Mouse (Mus musculus): ENCODE data around the gene Syndig1.
A peak's percentile ranks its signal among the peaks of the same experiment; 100 is the strongest.

Gene Syndig1

DNA sequence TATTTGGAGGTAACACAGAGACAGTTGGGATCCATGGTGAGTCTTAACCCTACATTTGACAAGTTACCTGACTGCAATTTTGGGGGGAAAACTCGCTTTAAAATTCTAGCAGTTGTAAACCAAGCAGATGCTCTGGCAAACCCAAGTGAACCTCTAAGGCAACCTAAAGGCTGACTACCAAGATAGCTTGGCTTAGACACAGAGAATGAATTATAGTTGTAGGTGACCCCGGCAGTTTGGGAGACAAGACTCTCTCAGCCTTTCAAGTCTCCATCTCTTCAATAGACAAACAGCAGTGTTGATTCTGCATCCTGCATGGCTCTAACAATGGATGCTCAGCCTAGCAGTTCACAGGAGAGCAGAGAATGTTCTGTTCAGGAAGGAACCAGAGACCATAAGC, at the start of gene Syndig1:
Gene Syndig1, plus strand, starts transcription at position 301 of the 400 bp plus-strand sequence.
- no peak for DNase-seq

DNA sequence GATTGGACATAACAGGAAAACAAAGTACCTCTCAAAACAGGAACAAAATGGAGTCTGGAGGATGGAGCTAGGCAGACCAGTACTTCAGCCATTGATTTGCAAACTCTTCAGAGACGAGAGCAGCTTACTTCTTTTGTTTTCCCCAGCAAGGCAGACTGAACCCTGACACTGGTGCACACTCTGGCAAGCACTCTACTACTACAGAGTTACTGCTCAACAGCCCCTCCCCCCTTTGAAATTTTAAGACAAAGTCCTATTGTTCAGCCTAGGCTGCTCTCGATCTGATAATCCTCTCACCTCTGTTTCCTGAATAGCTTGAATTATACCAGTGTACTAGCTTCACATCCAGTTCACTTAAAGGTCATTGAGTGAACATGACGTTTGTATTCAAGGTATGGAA, 30.4 kb upstream of the Syndig1 start:
- DNase-seq, result no peak

DNA sequence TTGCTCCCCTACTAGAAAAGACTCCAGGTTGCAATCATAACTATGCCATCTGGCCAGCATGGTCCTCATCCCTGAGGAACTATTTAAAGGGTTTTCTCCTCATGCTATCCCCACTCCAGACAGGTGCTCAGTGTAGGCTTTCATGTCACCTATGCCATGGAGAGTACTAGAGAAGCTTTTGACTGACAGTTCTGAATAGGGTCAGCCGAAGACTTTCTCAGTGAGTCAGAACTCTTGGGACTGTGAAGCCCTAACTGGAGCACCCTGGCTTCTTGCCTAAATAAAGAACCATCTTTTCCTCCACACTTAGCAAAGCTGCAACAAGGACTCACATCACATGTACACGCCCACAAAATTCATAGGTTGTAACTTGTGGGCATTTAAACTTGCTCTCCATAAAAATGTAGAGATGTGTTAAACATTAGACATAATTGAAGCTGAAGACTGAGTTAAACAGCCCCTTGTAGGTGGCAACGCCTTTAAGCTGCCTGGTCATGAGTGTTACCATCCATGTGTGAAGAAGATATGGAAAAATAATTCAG, 24.3 kb upstream of the Syndig1 start:
- DNase-seq, result no peak

DNA sequence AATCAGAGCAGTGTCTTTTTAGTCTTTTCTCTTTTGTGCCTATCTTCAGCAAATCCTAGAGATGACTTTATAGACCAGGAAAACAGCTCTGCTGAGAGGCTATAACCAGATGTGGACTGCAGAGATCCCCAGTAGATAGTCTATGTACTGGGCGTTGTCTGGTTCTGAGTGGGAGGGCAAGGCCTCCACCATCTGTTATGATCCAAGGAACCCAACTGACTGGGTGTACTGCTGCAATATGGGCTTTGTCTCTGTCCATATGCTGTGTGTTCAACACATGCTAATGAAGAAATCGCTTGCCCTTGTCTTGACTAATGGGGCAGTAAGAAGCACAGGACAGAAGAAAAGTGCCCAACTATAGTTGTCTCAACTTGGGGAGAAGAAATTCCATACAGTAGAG, 23.8 kb upstream of the Syndig1 start:
- no peak for DNase-seq

DNA sequence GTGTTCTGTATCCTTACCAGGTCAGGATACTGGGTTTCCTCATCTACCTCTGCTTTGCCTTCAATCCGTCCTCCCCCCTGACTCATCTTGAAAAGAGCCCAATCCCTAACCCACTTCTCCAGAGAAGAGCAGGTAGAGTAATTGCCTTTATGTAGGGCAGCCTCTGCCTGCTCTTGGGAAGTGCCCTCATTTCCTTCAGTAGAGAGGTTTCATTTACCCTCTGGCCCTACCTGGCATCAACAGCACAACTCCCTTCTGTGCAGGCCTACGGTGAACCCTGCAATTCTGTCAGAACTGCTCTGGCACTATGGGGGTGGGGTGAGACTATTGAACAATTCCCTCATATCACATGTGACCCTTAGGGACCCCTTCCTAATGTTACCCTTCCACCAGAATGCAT, 16.1 kb upstream of the Syndig1 start:
- DNase-seq, result peak in 1 of 2 experiments; percentile 14

DNA sequence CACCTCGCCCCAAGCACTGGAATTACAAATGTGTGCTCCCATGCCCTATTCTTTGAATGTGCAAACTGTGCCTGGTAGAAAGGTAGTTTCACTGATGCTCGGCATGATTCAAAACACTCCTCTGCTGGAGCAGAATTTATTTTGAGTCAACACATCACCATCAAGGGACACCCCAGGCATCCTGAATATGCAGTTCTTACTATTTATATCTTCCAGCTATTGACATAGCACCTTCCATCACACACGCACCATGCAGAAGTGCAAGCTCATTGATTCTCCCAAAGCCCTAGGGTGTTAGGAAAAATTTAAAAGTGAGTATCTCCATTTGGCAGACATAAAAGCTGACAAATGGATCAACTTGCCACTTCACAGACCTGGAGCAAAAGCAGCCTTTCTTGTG, 10.6 kb upstream of the Syndig1 start:
- no peak for DNase-seq

DNA sequence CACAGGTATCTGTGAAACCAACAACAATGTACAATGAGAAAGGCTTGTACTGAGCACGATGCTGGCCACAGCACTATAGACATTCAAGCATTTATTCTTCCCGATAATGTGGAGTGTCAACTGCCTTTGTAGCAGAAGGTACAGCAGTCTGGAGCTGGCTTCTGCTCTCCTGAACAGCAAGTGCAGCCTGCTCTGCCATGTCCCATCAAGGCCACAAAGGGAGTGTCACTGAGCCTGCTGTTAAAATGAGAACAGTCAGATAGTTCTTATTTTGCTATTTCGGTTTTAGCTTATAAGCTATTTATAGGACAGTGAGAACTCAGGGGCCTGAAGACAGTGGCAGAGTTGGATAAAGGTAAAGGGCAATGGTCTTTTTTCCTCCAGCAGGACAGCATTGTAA, 9.3 kb upstream of the Syndig1 start:
- DNase-seq, result no peak

DNA sequence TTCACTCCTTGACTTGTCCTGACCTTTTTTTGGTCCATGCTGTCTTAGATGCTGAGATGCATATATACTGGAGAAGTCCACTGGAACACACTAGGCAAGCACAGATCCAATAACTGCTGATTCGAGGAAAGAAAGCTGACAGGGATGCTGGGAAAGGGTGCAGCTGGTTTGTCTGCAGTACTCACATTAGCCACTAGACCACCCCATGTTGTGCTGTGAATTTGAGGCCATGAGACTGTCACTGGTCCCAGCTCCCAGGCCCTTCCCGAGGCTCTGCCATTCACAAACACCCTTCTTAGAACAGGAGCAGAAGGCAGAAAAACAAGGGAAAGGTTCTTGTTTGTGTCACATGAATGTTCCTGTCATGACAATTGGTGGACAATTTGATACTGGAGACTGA, 8.8 kb upstream of the Syndig1 start:
- no peak for DNase-seq

DNA sequence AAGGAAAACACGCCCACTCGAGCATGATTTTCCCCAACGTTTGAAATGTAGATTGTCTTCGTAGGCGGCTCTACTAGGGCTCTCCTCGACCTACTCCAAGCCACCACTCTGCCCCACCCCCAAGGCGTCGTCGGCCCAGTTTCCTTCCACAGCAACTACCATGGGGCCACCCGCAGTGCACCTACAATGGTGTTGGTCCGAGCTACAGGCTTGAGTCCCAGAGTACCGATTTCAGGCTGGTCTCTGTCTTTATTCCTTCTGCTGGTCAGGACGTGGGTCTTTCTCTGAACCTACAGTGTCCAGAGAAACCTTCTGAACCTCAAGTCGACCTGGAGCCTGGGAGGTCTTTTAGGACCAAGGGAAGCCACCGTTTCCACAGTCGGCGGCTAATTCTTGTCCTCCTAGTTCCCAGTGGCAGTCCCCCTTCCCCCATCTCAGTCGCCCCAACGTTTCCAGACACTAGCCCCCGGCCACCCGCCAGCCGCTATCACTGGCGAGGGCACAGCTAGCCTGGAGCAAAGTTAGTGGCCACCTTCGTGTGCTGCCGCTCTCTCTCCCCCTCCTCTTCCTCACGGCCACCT, 1.0 kb downstream of the Syndig1 start:
- DNase-seq, result peak; percentile 57 to 74

DNA sequence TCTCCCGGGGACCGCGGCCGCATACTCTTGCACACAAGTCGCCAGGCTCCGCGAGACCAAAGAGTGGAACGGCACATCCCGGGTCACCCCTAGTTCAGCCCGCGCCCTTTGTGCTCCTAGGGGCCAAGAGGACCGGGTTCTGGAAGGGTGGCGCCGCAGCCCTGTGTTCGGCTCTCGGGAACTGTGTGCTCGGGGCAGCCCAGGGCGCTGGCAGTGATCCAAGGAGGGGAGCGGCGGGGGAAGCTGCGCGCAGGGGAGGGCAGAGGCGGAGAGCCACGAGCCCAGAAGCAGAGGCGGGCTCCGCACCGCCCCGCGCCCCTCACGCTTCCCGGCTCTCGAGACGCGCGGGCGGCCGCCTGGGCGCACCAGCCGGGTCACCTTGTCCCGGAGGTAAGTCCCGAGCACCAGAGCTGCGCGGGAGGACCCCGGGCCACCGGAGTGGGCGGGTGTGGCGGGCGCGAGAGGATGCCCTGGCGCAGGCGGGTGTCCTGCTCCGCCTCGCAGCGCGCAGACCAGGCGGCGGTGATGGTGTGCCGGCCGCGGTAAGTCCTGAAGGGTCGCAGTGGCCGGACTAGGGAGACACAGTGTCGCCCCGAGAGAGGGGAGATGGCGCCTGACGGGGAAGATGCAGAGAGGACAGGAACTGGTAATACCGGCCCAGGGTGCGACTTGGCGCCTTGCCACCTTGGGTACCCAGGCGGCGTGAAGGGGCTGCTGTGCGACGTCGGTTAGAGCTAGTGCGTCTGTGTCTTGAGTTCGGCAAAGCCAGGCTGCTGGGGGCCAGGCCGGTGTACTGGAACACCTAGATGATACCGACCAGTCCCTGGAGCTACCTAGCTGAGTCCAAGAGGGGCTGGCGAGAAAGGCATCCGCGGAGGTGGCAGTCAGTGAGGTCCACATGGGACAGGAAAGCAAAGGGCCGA, 1.8 kb downstream of the Syndig1 start, which contains the start of gene C530025M09Rik:
Gene C530025M09Rik, minus strand, starts transcription at position 678 of the 923 bp plus-strand sequence.
- peak; percentile 82 to 85 for DNase-seq

DNA sequence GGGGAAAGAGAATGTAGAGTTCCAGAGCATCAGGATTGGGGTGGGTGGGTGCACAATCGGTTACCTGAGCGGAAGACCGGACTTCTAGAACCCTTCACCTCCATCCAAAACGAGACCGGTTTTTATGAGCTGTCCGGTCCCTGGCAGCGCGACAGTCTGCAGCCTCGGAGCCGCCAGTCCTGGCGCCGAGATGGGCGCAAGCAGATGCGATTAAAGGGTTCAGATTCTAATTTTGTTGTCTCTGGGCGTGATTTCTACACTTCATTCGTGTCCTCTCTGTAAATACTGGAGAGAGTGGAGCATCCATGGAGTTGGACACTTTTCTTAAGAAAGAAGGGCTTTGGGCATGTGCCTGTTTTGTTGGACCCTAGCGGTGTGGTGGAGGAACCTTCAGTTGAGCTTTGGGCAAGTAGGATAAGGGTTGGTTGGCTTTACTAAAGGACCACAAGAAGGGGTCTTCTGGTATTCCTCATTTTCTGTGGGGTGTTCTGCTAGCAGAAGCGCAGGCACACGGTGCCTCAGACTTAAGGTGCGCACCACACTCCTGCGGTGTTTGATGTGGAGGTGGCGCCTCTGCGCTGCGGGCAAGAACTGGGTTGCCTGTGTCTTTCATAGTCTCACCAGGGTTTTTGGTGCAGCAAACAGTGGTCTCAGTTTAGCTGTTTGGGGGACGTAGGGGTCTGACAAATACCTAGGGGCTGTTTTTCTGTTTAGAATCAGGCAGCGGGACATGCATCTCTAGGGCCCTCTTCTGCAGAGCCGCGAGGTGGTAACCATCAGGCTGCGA, 2.6 kb downstream of the Syndig1 start:
- peak; percentile 71 to 77 for DNase-seq

DNA sequence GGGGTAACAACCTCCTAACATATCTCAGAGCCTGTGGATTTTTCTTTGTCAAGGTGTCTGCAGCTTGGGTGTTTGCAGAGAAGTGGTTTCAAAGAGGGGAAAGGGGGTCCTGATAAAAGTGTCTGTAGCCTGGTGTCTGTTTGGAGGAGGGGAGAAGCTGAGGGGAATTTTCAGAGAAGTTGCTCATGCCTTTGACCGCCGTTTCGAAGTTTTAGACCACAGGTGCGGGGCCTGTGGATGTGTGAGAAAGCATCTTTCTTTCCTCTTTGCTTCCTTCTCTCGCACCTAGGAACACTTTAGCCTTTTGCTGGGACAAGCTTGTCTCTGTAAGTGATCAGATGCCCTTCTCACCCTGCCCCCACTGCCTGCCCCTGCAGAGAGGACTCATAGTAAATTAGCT, 3.3 kb downstream of the Syndig1 start:
- peak in 1 of 2 experiments; percentile 22 for DNase-seq

DNA sequence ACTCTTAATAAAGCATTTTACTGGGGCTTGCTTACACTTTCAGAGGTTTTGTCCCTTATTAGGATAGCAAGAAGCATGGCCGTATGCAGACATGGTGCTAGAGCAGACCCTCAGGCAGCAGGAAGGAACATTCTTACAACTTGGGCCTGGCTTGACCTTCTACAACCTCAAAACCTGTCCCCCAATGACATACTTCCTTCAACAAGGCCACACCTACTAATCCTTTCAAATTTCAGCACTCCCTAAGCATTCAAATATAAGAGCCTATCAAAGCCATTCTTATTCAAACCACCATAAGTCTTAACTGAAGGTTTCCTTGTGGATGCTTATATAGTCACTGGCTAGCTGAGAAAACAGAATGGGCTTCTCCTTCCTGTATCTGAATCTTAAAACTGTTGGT, 6.1 kb downstream of the Syndig1 start:
- DNase-seq, result no peak

DNA sequence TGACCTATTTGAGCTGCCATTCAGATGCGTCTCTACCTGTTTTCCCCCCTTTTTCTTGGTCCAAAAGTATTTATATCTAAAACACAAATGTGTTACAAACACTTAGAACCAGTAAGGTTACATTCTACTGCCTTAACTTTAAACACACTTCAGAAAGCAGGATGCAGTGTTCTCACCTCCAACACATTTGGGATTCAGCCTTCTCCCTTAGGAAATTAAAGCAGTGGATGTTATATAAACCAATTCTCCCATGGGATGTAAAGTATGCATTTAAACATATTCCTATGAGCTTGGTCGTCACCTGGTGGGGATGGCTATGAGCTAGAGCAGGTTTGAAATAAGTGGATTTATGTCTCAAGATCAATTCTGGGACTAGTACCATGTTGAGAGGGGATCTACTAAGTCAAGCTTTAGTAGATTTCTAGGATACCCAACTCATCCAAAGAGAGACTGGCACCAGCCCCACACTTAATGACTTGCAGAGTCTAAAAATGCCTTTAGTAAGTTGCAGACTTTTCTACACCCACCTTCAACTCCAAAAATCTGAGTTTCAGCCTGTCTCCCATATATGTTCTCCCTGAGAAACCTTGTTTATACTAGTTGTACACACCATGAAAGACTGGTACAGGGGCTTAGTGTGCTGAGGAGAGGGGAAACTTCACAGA, 7.6 kb downstream of the Syndig1 start:
- DNase-seq, result no peak

DNA sequence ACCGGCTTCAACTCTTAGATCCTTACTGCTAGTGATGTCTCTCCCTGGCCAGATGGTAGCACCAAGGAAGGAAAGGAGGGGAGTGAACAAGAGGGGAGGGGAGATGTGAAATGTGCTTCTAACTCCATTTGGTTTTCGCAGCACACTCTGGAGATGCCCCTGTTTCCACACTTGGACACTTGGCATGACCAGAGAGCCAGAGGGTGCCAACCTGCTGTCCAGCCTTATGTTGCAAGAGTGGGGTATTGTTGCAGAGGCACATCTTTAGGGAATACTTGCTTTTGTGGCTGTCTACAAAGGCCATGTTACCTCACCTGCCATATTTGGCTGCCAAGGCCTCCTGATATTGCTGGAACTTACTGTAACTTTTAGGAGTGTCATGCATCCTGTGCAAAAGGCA, 10.7 kb downstream of the Syndig1 start:
- peak; percentile 72 to 74 for DNase-seq

DNA sequence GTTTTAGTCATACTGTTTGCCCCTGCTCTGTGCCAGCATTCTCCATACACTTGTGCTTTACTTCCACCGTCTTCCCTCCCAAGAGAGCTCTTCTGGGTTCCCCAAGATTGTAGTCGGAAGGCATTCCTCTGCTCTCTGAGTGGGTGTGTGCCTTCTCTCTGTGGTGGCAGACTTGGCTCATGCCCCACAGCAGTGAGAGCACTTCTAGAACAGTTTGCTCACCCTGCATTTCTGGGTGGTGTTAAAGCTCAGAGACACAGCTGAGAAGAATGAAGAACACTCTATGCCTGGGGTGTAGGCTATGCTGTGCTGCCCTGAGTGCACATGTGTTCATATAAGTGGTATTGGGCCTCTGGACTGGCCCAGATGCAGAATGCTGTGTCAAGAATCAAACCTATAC, 15.6 kb downstream of the Syndig1 start:
- DNase-seq, result no peak

DNA sequence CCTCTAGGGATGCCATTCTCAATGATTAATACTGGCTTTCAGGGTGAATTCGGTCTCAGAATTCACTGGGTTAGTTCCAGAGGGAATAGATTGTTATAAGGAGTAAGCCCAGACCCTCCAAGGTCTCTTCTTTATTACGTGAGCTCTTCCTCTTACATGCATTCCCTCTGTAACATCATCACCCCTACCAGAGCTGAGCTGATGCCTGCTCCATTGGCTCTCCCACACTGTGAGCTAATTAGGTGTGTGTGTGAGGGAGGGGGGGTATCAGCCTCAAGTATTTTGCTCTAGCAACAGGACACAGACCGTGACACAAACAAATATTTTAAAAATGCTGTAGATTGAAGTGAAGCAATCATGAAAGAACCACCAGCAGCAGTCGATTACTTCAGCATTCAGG, 19.8 kb downstream of the Syndig1 start:
- DNase-seq, result no peak

DNA sequence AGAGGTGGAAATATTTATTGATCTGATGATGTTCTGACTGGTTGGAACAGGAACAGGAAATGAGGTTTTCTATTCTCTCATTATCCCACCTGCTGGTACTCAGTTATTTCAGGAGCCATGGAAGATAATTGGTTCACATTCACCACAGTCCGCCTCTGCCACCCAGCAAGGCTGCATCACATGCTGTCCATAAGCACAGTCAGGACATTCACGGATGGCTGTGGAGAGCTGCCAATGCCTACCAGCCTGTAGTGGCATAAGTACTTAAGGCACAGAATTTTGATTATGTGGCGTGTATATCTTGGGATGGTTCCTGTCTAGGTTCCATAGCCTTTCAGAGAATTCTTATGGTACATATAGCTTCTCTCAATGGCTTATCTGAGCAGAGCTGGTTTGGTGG, 32.0 kb downstream of the Syndig1 start:
- peak in 1 of 2 experiments; percentile 37 for DNase-seq

DNA sequence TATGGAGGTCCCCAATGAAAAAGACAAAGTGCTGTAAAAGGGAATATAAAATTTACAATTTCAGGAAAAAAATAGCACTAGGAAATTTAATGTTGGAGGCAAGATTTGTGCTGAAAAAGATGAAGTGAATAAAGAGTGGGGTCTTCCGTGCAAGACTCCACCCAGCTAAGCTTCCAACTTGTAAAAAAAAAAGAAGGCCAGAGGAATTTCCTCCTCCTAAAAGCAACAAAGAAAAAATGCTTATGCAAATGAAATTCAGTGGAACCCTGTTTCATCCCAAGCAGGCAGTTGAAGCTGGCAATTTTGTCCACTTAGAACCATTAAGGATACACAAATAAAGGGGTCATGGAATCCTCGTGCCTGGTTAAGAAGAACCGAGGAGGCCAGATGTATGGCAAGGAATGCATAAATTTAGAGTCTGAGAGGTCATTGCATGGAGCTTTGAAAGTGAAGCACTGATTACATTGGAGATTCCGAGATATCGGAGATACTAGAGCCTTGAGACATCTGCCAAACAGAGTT, 37.0 kb downstream of the Syndig1 start:
- DNase-seq, result no peak

DNA sequence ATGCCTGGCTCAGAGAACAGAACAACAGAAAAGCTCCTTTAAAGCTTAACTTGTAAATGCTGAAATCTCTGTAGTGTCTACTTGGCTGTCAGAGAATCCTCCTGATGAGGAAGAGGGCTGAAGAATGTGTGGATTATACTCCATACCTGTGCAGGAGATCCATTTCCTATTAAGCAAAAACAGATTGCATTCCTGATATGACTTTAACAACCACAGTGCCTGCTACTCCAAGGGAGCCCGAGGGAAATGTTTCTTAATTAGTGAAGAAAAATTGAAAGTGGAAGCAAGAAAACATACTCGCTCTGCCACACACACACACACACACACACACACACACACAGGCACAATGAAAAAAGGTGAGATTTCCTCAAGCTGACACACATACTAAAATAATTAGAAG, 41.5 kb downstream of the Syndig1 start:
- no peak for DNase-seq

DNA sequence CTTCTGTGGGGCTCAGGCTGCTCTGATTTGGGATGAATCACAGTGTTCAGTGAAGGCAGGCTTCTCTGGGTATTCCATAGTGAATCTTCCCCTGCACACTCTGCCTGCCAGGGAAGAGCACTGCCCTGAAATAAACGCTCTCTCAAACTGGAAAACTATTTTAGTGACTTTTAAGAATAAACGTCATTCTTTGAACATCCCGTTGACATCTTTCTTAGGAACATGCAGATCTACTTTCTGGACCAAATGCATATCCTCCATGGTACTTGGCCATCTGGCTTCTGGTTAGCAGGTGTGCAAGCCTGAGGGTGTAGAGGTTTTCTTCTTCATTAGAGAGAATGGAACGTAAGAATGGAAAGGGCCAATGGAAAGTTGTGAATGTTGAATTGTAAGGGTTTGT, 43.5 kb downstream of the Syndig1 start:
- no peak for DNase-seq

DNA sequence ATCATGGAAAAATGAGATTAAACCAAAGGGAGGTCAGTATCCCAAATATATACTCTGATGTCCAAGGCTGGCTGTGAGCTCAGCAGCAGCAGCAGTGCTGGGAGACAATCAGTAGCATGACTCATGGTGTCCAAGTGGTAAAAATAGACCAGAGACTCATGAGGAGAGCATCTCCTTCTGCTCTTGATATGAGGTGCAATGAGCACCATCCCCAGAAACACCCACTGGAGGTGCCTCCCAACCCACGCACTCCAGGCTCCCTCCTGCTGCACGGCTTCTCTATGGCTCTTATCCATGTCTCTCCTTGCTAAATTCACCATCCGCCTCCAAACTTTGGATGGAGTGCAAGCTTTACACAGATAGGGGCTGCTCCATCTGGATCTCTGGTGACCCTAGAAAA, 44.3 kb downstream of the Syndig1 start:
- DNase-seq, result peak; percentile 74 to 75

Data from cerebellum, postnatal 25 days (tissue).